Mouse (Mus musculus) kidney, embryonic 16.5 days (tissue): ENCODE data around the gene St3gal3. TPM values are rescaled to one million over a fixed set of nuclear protein-coding genes. Genes with fewer than 3 reads are reported as not detected.

ENCODE experiments used
- ATAC-seq: fragments of 200-750 bp; cut with Nextera tagmentation; 2 replicates; pipeline ENCODE4 v1.8.0; 2017; ENCODE audit warnings: moderate TSS enrichment; ENCODE audit not compliant: low FRiP score, low TSS enrichment
- H3K27ac ChIP-seq: fragments of 300-500 bp; sonication (generic); 2 replicates; pipeline ENCODE4 v1.5.1; 2014; ENCODE audit warnings: low read length
- H3K27me3 ChIP-seq: fragments of 300-500 bp; sonication (generic); 2 replicates; pipeline ENCODE4 v1.6.1; 2014; ENCODE audit warnings: low read length, control low read depth, mixed read lengths; ENCODE audit not compliant: insufficient read depth
- H3K36me3 ChIP-seq: fragments of 300-500 bp; sonication (generic); 2 replicates; pipeline ENCODE4 v1.6.1; 2014; ENCODE audit warnings: low read length, control low read depth, mixed read lengths; ENCODE audit not compliant: insufficient read depth
- H3K4me1 ChIP-seq: fragments of 300-500 bp; sonication (generic); 2 replicates; pipeline ENCODE4 v1.6.1; 2014; ENCODE audit warnings: low read length, control low read depth, mixed read lengths; ENCODE audit not compliant: insufficient read depth
- H3K4me2 ChIP-seq: fragments of 300-500 bp; sonication (generic); replicated peaks from 2 replicates; pipeline ENCODE4 v1.6.1; 2014; ENCODE audit warnings: low read depth, low read length
- H3K4me3 ChIP-seq: fragments of 300-500 bp; sonication (generic); 2 replicates; pipeline ENCODE4 v1.5.1; 2014; ENCODE audit warnings: mild to moderate bottlenecking, low read length
- H3K9ac ChIP-seq: fragments of 300-500 bp; sonication (generic); replicated peaks from 2 replicates; pipeline ENCODE4 v1.6.1; 2014; ENCODE audit warnings: low read length
- H3K9me3 ChIP-seq: fragments of 300-500 bp; sonication (generic); 2 replicates; pipeline ENCODE4 v1.6.1; 2016; ENCODE audit warnings: low read length, control low read depth
- WGBS: fragments of 180-500 bp; shearing (Covaris S2); extraction: QIAGEN DNeasy Blood & Tissue Kit; methylation state at CpG from one replicate; pipeline ENCODE4 v1.1.7; 2014; 5-methylcytosine and 5-hydroxymethylcytosine counted together
- polyA plus RNA-seq: library from polyadenylated mRNA; unstranded; fragments of >200 nt; fragmentation: Nextera tagmentation; extraction: Ambion mirVana; gene quantifications from 2 replicates; pipeline ENCODE4 v1.2.1, GENCODE M21; 2015

The St3gal3 gene
- polyA plus RNA-seq, 1 experiment from 2014 or later = 8.7 TPM

DNA sequence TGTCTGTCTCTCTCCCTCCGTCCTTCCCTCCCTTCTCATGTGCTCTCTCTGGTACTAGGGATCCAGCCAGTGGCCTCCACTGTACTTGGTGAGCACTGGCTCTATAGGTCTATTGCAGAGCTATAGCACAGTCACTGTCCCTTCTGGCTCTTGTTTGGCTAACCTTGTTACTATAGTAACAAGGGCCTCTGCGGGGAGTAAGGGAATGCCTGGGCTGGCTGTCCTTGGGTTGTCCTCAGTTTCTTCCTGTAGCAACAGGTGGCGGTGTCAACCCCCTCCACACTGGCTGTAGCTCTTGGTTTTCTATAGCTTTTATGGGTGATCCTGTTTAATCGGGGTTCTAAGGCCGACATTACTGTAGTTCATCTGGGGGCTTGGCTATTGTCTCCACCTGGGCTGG is 115.5 kb downstream of the St3gal3 start:
- Histone ChIP-seq H3K9ac (no peak overlapping the region), H3K36me3 (no peaks in the 10 kb centered on the region), H3K4me3 (no peak overlapping the region), H3K27ac (no peak overlapping the region), H3K4me2 (no peak overlapping the region), H3K9me3 (no peaks in the 10 kb centered on the region), H3K27me3 (no peaks in the 10 kb centered on the region), H3K4me1 (peaks cover 27% of the 10 kb centered on the region)
- 57% methylated on average over 5 of the region's 5 CpGs for WGBS
- no peak for ATAC-seq

DNA sequence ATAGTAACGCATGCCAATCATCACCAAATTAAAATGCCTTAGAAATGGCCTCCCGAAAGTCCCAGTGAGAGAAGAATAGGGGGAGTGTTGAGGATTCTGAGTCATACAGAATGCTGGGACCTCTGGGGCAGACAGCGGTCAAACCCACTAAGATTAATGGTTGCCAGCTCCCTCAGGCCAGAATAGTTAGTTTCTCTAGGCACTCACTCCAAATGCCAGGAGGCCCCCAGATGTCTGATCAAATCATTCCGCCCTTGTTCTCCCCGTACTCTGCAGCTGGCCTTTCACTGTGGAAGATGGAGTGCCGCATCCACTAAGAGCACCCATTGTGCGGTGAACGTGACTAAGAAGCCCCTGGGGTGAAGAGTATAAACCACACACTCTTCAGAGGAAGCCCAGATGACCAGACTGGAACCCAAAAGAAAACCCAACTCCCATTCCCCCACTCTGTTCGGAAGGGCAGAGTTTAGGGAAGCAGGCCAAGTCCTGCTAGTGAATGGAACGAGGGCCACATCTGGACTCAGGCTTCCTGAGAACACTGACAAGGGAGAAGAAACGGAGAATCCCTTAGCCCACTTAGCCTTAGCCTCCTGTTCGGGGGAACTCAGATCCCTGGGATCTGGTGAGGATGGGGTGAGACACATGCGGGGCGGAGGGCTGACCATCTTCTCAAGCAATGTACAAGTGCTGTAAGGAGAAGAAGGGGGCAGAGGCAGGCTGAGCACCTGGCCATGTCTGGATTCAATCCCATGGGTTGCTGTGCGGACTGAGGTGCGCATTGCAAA is 117.5 kb downstream of the St3gal3 start:
- Histone ChIP-seq H3K27me3 (no peaks in the 10 kb centered on the region), H3K4me2 (no peak overlapping the region), H3K36me3 (no peaks in the 10 kb centered on the region), H3K9ac (no peak overlapping the region), H3K27ac (no peak overlapping the region), H3K4me1 (peaks cover 27% of the 10 kb centered on the region), H3K4me3 (no peak overlapping the region), H3K9me3 (no peaks in the 10 kb centered on the region)
- no peak for ATAC-seq
- 64% methylated on average over 16 of the region's 16 CpGs for WGBS

DNA sequence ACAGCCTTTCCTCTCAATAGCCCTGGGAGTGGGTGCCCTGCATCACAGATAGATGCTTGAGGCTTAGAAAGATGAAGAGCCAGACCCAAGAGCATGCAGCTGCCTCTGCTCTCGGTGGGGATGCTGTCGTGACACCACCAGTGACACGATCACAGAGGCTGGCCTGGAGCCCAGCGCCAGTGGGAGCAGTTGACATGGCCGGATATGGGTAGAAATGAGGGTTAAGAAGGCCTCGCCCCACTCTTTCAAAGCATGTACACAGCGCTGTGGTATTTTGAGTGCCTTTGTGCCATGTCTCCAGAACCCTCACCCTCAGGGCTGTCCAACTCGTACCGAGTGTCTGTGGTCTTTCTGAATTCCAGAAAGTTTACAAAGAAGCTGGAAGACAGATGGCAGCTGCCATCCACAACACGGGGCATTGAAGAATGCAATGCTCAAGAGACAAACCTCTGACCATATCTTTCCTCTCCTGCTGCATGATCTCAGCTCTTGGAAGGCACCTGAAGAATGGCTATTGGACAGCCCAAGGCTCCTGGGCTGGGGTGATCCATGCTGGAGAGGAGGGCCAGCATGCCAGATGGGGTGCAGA is 118.3 kb downstream of the St3gal3 start:
- H3K4me3 ChIP-seq = no peak overlapping the region
- no peak for ATAC-seq

DNA sequence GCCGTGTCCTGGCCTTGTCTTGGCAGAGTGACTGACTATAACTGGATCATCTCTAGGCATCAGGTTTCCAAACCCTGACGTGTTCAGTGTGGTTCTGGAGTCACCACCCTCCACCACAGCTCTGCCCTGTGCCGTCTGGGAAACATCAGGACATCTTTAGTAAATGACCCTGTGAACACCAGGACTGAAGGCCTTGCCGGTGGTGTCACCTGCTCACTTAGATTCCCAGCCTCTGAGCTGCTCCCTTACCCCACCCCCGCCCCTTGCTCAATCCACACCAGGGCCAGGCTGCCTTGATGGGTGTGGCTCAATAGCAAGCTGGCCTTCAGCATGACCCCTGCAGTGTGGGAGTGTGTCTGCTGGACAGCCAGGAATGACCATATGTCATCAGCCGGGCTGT is 119.1 kb downstream of the St3gal3 start:
- H3K4me2 ChIP-seq = no peak overlapping the region
- no peaks in the 10 kb centered on the region for H3K9me3 ChIP-seq
- H3K4me3 ChIP-seq = no peak overlapping the region
- no peak overlapping the region for H3K27ac ChIP-seq
- ATAC-seq = peak; percentile 63
- H3K36me3 ChIP-seq = no peaks in the 10 kb centered on the region
- no peaks in the 10 kb centered on the region for H3K27me3 ChIP-seq
- 30% methylated on average over 6 of the region's 6 CpGs for WGBS
- peaks cover 27% of the 10 kb centered on the region for H3K4me1 ChIP-seq
- H3K9ac ChIP-seq = no peak overlapping the region

More for the DNA sequence above, 118.3 kb downstream of the St3gal3 start:
- Histone ChIP-seq H3K27ac (0 out of 2 replicates have a peak overlapping the region, but pooled peaks have one; percentile 4), H3K9ac (no peak overlapping the region), H3K27me3 (no peaks in the 10 kb centered on the region), H3K9me3 (no peaks in the 10 kb centered on the region), H3K36me3 (no peaks in the 10 kb centered on the region), H3K4me2 (no peak overlapping the region), H3K4me1 (peaks cover 27% of the 10 kb centered on the region)
- WGBS = 72% methylated on average over 10 of the region's 10 CpGs

DNA sequence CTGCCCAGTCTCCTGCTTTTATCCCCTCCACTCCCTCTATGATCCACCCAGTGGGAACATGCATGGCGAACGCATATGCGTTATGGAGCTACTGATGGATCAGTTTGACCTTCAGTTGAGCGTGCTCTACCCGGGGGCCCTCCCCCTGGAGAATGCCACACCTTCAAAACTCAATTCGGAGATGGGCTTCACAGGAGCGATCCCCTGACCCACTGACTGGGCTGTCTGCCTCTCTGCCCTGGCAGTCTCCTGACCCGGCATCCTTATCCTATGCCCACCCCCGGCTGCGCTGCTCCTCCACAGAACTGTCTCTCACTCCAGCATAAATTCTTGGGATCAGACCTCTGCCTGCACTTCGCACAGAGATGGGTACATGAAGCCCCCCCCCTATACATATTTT is 119.6 kb downstream of the St3gal3 start:
- 83% methylated on average over 11 of the region's 11 CpGs for WGBS
- Histone ChIP-seq H3K36me3 (no peaks in the 10 kb centered on the region), H3K4me2 (no peak overlapping the region), H3K9ac (no peak overlapping the region), H3K27ac (no peak overlapping the region), H3K9me3 (no peaks in the 10 kb centered on the region), H3K27me3 (no peaks in the 10 kb centered on the region), H3K4me3 (no peak overlapping the region), H3K4me1 (peaks cover 27% of the 10 kb centered on the region)
- 0 out of 2 replicates have a peak, but pooled peaks have one; percentile 25 for ATAC-seq

DNA sequence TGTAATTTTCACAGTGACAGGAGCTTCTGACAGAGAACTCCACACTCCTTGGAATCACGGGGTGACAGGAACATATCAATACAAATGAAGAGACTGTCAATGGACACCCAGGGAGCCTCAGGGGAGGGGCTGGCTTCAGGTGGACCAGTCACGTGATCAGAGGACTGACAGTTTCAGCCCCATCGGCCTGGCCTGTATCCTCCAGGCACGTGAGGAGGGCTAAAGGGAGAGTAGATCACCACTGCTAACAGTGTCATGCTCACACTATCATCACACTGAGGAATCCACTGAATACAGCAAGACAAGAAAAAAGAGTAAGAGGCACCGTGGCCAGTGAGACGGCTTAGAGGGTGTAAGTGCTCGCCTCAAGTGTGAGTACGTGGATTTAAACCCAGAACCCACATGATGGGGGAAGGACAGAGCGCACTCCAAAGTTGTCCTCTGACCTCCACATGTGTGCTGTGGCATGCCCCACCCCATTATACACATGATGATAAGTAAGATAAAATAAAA is 124.0 kb downstream of the St3gal3 start:
- WGBS = 89% methylated on average over 9 of the region's 9 CpGs
- no peak overlapping the region for H3K4me2 ChIP-seq
- H3K27me3 ChIP-seq = no peaks in the 10 kb centered on the region
- H3K9me3 ChIP-seq = no peaks in the 10 kb centered on the region
- no peak overlapping the region for H3K9ac ChIP-seq
- no peak overlapping the region for H3K27ac ChIP-seq
- H3K4me1 ChIP-seq = peaks cover 7% of the 10 kb centered on the region
- H3K4me3 ChIP-seq = no peak overlapping the region
- no peaks in the 10 kb centered on the region for H3K36me3 ChIP-seq
- no peak for ATAC-seq

DNA sequence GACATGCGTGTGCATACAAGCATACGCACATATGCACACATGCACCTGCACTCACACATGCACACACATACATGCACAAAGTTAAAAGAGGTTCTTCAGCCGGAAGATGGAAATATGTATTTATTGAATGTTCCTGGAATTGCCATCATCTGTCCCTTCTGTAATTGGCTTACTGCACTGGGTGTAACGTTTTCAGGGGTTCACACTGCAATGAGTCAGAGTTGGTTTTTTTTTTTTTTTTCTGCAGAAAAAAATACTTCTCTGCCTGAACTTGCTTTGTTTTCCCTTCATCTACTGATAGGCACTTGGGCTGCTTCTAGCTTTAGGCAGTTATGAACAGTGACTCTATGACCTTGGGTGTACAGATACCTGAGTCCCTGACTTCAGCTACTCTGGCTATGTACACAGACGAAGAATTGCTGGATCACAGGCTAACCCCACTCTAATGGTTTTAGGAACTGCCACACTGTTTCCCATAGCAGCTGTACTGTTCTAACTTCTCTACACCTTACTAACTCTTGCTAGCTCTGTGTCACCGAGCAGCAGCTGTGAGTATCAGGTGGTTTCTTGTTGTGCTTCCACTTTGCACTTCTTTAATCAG is 126.2 kb downstream of the St3gal3 start:
- 60% methylated on average over 6 of the region's 6 CpGs for WGBS

DNA sequence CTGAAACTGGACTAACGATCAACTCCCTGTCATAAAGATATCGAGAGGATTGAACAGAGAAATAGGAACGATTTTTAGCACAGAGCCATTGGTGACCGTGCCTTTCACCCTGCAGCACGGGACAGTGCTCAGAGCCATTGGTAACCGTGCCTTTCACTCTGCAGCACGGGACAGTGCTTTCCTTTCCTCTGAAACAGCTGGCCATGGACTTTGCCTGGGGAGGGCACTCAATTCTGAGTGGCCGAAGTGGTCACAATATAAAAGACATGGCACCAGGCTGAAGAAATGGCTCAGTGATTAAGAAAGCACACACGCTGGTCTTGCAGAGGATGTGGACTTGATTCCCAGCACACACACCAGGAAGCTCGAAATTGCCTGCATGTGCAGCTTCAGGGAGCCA is 133.4 kb downstream of the St3gal3 start:
- ATAC-seq = no peak
- H3K27ac ChIP-seq = peak overlapping the region; percentile 40; the same call in 1 of the 2 replicates
- no peaks in the 10 kb centered on the region for H3K36me3 ChIP-seq
- H3K9ac ChIP-seq = no peak overlapping the region
- no peak overlapping the region for H3K4me2 ChIP-seq
- no peaks in the 10 kb centered on the region for H3K9me3 ChIP-seq
- no peak overlapping the region for H3K4me3 ChIP-seq
- peaks cover 37% of the 10 kb centered on the region for H3K4me1 ChIP-seq
- WGBS = 67% methylated on average over 10 of the region's 10 CpGs
- no peaks in the 10 kb centered on the region for H3K27me3 ChIP-seq

More for the DNA sequence above, 126.2 kb downstream of the St3gal3 start:
- Histone ChIP-seq H3K4me3 (no peak overlapping the region), H3K36me3 (no peaks in the 10 kb centered on the region), H3K4me2 (no peak overlapping the region), H3K4me1 (no peaks in the 10 kb centered on the region), H3K9me3 (no peaks in the 10 kb centered on the region), H3K9ac (no peak overlapping the region), H3K27me3 (no peaks in the 10 kb centered on the region), H3K27ac (no peak overlapping the region)
- no peak for ATAC-seq

DNA sequence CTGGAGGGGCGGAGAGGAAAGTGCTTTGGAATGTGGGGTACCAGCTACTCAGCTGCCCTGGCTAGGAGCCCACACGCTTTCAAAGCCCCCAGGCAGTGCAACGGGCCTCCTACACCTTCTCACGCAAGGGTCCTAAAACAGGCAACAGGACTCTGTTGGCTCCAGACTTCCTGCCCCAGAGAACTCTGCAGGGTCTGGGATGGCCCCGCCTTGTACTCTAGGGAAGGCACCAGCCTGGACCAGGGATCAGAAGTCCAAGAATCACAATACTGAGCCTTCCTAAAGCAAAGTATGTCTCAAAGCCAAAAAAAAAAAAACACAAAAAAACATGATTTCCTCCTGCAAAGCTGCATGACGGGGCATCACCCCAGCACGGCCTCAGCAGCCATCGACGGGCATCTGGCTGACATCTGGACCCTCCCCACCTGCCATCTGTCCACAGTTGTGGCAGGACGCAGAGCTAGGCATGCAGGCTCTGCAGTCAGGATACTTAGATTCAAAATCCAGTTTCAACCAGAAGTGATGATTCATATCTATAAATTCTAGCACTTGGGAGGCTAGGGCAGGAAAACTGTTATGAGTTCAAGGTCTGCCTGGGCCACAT is 134.0 kb downstream of the St3gal3 start:
- Histone ChIP-seq H3K27me3 (no peaks in the 10 kb centered on the region), H3K27ac (peak overlapping the region; percentile 40; the same call in 1 of the 2 replicates), H3K4me2 (no peak overlapping the region), H3K36me3 (no peaks in the 10 kb centered on the region), H3K4me1 (peaks cover 37% of the 10 kb centered on the region), H3K9ac (peak overlapping the region; percentile 41; the same call in 1 of the 2 replicates), H3K9me3 (no peaks in the 10 kb centered on the region), H3K4me3 (no peak overlapping the region)
- 22% methylated on average over 10 of the region's 10 CpGs for whole genome bisulfite sequencing
- no peak for ATAC-seq
